Mouse (Mus musculus): Measurements from ENCODE around the gene Tmem163.

DNA sequence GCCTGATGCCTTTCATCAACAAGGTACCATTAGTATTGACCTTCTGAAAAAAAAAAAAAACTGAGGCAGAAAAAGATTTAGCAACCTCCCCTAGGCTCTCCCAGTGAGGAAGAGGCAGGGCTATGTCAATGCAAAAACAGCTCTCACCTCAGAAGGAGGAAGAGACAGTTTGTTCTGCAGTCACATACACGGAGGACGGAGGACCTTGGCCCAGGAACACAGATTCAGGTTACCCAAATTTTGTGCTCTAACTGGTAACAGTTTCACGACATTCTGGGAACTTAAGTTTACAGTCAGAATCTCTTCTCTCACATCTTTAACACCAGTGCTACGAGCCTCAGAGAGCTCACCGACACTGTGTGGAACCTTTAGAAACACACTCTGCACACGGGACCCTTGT lies 166.6 kb downstream of the Tmem163 start:
- TF ChIP-seq CTCF (IDR thresholded peaks at IDR 0.05; ENCODE audit: low read depth) = no peak
- TF ChIP-seq EP300 (optimal IDR thresholded peaks at IDR 0.05) = no peak

All from stomach, postnatal 0 days (tissue).